Mouse (Mus musculus): ENCODE data around the gene Nat8f1. TPM values are rescaled to one million over a fixed set of nuclear protein-coding genes. Genes with fewer than 3 reads are reported as not detected.
"Not testable (repeated sequence)": the region's sequence is repeated elsewhere in the genome, so short reads cannot be mapped to it uniquely, and the experiment has no call there.

The Nat8f1 gene
- polyA plus RNA-seq (2012; ENCODE audit: insufficient read depth, low replicate concordance) = 0.62 and 2.4 TPM in 2 replicates

DNA sequence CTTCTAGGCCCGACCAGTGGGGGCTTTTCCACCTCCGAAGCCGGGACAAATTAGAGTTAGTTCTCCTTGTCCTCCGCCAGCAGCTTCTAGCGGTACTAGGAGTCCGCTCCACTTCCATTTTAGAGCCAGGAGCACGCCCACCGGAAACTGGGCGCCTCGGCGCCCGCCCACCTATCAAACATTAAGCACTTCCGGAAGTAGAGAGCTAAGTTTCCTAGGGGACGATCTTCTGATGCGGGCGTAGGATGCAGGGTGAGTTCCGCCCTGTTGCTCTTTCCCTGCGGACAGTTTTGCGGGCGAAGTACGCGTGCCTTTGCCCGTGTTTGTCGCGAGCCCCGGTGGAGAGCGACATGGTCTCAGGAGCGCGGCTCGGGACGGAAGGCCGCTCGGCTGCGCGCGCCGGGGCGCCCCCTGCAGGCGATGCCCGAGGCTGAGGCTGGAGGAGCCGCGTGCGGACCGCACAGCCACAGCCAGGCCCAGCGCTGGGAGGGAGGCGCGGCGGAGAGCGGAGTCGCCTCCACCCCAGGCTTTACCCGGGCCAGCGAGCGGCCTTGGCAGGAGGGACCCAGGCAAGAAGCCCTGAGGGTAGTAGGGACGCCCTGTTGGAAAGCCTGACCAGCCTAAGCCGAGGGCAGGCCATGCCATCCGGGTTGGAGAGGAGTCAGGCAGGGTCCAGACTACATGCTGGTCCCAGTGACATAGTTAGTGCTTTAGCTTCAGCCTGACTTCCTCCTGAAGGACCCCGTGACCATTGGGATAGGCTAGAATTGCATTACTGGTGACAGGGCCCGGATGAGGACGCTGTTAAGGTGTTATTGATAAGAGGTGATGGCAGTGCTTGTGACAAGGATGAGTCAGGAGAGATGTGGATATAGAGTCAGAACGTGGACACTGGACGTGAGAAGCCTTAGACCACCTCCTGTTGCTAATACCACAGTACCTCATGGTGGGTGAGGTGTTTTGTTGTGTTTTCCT lies at the start of gene Nat8f1:
Nat8f1 (minus strand) TSS at position 149 of the 975 bp plus-strand sequence.
- TF ChIP-seq FLI1 (IDR thresholded peaks at IDR 0.05; ENCODE audit: low read length) = peak; percentile 71; the same call in 1 of the 2 replicates
- not testable (repeated sequence) for H3K9me3 ChIP-seq; H3K27me3 ChIP-seq (replicated peaks)
- H3K4me1 ChIP-seq = peaks cover 24% of the 10 kb centered on the region
- peaks cover 26% of the 10 kb centered on the region for H3K36me3 ChIP-seq (replicated peaks; ENCODE audit: low read length)
- peak within 1 kb of the TSS; percentile 94 for H3K4me3 ChIP-seq (replicated peaks)

DNA sequence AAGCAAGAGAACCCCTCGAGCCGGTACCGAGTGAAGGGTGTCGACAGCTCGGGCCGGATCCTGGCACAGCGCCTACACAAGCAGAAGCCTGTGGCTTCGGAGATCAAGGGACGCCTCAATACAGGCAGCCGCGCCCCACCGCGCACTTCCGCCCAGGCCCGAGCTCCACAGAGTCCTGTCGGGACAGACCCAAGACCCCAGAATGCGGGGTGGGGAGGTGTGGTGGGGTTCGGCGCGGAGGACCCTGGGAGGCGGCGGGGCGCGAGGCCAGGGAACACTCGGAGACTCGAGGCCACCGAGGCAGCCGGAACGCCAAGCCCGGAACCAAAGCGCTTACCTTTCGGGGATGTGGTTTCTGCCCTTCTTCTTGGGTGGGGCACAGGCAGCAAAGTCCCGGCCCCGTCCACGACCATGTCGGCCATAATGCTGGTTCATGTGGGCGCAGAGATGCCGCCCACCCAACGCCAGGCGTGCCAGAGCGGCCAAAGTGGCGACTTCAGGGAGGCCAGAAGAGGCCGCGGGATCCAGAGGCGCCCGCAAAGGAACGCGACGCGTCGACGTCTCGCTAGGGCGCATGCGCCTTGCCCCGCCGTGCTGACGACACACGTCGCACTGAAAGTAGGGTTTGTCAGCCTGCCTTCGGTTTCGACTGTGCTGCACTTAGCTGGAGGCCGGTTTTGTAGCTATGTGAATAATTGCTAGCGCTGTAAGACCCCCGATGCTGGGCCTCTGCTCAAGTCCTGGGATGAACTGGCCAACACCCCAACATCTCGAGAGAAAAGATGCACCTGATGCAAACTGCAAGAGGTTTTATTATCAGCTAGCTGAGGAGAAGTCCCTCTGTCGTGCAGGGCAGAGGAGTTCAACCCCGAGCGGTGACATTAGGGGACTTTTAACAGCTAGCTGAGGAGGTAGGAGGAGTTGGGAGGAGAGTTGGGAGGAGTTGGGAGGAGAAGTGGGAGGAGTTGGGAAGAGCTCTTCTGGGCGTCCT lies 45.9 kb upstream of the Nat8f1 start, which contains the start of gene Dusp11:
Dusp11 (minus strand) TSS at position 567 of the 991 bp plus-strand sequence.
- H3K9me3 ChIP-seq = no peaks in the 10 kb centered on the region
- peak within 1 kb of the TSS; percentile 97 for H3K4me3 ChIP-seq (replicated peaks)
- TF ChIP-seq GATA1 (IDR thresholded peaks at IDR 0.05; ENCODE audit: borderline replicate concordance, low read length) = no peak
- no peak for TF ChIP-seq FLI1 (IDR thresholded peaks at IDR 0.05; ENCODE audit: low read length)
- no peaks in the 10 kb centered on the region for H3K27me3 ChIP-seq (replicated peaks)
- peaks cover 30% of the 10 kb centered on the region for H3K36me3 ChIP-seq (replicated peaks; ENCODE audit: low read length)
- H3K4me1 ChIP-seq = peaks cover 43% of the 10 kb centered on the region

DNA sequence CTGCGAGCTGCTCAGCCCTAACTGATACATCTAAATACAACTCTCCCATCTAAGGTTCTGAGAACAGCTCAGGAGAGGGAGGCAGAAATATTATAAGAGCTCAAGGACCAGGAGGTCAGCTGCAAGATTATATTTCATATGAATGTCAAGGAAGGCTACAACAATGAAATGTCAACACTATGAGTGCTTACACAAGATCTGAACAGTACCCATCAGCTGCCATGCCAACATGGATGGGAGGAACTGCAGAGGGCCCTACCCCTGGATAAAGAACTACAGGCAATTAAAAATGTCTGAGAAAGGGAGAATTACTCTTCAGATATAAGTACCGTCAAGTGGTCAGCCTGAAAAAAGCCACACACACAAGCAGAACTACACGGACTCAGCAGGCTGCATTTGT lies 42.1 kb upstream of the Nat8f1 start:
- H3K9me3 ChIP-seq = no peaks in the 10 kb centered on the region
- no peak overlapping the region for H3K4me3 ChIP-seq (replicated peaks)
- no peak for TF ChIP-seq FLI1 (IDR thresholded peaks at IDR 0.05; ENCODE audit: low read length)
- TF ChIP-seq GATA1 (IDR thresholded peaks at IDR 0.05; ENCODE audit: borderline replicate concordance, low read length) = no peak
- peaks cover 66% of the 10 kb centered on the region for H3K36me3 ChIP-seq (replicated peaks; ENCODE audit: low read length)
- H3K27me3 ChIP-seq (replicated peaks) = no peaks in the 10 kb centered on the region
- H3K4me1 ChIP-seq = peaks cover 28% of the 10 kb centered on the region

DNA sequence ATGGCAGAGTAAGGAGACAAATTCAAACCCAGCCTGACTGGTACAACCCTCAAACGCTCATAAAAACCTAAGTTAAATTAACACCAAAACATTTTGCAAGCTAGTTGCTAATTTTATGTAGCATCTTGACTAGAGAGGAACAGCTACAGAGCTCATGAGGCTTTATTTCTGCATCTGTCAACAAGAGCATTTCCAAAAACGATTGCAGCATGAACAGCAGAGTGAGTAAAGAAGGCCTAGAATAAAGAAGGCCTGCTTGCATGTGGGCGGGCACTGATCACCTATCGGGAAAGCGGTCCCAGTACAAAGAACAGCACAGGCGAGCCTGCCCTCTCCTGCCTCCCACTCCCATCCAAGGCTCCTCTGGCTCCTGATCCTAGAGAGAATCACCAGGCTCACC lies 33.1 kb upstream of the Nat8f1 start:
- no peaks in the 10 kb centered on the region for H3K9me3 ChIP-seq
- H3K4me1 ChIP-seq = peaks cover 7% of the 10 kb centered on the region
- no peak overlapping the region for H3K4me3 ChIP-seq (replicated peaks)
- H3K36me3 ChIP-seq (replicated peaks; ENCODE audit: low read length) = peaks cover 97% of the 10 kb centered on the region
- TF ChIP-seq FLI1 (IDR thresholded peaks at IDR 0.05; ENCODE audit: low read length) = no peak
- no peak for TF ChIP-seq GATA1 (IDR thresholded peaks at IDR 0.05; ENCODE audit: borderline replicate concordance, low read length)
- no peaks in the 10 kb centered on the region for H3K27me3 ChIP-seq (replicated peaks)

DNA sequence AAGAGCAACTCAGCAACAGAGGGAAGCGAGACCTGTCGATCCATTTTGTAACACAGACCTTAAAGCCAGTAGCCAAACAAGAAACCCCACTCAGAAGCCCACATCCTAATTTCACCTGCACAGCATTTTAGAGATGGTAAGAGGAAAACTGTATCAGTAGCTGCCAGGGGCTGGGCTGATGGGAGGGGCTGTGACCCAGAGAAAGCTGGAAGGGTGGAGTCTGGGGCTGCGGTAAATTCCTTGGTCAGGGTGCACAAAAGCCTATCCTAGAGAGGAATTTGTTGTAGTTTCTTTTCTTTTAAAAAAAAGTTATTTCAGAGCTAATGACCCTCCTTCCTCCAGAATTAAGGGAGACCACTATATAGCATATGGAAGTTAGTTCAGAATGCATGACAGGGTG lies 27.0 kb upstream of the Nat8f1 start:
- H3K4me1 ChIP-seq = peaks cover 17% of the 10 kb centered on the region
- H3K9me3 ChIP-seq = no peaks in the 10 kb centered on the region
- no peaks in the 10 kb centered on the region for H3K27me3 ChIP-seq (replicated peaks)
- no peak for TF ChIP-seq GATA1 (IDR thresholded peaks at IDR 0.05; ENCODE audit: borderline replicate concordance, low read length)
- TF ChIP-seq FLI1 (IDR thresholded peaks at IDR 0.05; ENCODE audit: low read length) = no peak
- H3K4me3 ChIP-seq (replicated peaks) = no peak overlapping the region
- H3K36me3 ChIP-seq (replicated peaks; ENCODE audit: low read length) = peaks cover 61% of the 10 kb centered on the region

DNA sequence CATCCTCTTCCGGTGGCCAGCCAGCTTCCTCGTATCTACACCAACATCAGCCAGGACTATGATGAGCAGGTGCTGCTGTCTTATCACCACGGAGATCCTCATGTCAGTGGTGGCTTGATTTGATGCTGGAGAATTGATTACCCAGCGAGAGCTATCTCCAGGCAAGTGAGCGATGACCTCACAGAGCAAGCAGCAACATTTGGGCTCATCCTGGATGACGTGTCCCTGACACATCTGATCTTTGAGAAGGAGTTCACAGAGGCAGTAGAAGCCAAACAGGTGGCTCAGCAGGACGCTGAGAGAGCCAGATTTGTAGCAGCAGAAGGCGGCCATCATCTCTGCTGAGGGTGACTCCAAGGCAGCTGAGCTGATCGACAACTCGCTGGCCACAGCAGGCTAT lies 23.2 kb upstream of the Nat8f1 start:
- peak overlapping the region; percentile 33 for H3K4me3 ChIP-seq (replicated peaks)
- H3K36me3 ChIP-seq (replicated peaks; ENCODE audit: low read length) = peaks cover 23% of the 10 kb centered on the region
- peaks cover 35% of the 10 kb centered on the region for H3K4me1 ChIP-seq
- H3K9me3 ChIP-seq = no peaks in the 10 kb centered on the region
- no peaks in the 10 kb centered on the region for H3K27me3 ChIP-seq (replicated peaks)
- TF ChIP-seq GATA1 (IDR thresholded peaks at IDR 0.05; ENCODE audit: borderline replicate concordance, low read length) (no peak), FLI1 (IDR thresholded peaks at IDR 0.05; ENCODE audit: low read length) (no peak)

DNA sequence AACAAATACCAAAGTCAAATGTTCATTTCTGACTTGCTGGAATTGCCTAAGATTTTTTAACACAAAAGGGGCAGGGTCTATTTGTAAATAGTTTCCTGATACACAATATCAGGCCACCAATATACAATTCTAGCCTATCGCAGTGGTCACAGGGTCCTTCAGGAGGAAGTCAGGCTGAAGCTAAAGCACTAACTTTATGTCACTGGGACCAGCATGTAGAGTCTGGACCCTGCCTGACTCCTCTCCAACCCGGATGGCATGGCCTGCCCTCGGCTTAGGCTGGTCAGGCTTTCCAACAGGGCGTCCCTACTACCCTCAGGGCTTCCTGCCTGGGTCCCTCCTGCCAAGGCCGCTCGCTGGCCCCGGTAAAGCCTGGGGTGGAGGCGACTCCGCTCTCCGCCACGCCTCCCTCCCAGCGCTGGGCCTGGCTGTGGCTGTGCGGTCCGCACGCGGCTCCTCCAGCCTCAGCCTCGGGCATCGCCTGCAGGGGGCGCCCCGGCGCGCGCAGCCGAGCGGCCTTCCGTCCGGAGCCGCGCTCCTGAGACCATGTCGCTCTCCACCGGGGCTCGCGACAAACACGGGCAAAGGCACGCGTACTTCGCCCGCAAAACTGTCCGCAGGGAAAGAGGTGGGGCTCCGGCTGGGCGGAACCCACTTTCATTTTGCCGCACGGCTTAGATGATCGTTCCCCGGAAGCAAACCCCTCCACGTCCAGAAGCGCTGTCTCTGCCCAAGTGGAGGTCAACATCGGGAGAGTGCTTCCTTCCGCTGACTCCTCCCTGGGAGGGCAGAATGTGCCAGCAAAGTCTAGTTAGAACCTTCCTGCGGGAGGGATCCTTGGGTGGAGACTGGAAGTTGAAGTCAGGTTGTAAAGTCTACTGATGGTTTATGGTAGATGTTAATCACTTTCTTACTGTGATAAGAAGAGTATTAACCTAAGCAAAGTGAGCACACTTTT lies 21.3 kb upstream of the Nat8f1 start:
- Histone ChIP-seq H3K36me3 (replicated peaks; ENCODE audit: low read length) (peaks cover 20% of the 10 kb centered on the region), H3K4me1 (peaks cover 31% of the 10 kb centered on the region), H3K4me3 (replicated peaks) (peak overlapping the region; percentile 95)
- not testable (repeated sequence) for H3K9me3 ChIP-seq; H3K27me3 ChIP-seq (replicated peaks)

DNA sequence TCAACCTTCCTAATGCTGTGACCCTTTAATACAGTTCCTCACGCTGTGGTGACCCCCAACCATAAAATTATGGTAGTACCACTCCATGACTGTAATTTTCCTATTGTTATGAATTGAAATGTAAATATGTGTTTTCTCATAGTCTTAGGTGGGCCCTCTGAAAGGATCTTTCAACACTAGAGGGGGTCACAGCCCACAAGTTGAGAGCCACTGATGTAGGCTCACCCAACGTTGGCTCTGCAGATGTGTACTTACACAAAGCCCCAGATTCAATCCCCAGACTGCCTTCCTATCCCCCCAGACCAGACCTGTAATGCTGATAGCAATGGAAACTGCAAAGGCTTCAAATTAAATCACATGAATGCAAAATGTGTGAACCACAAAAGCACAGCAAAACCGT lies 20.2 kb upstream of the Nat8f1 start:
- H3K4me3 ChIP-seq (replicated peaks) = no peak overlapping the region
- H3K9me3 ChIP-seq = no peaks in the 10 kb centered on the region
- no peaks in the 10 kb centered on the region for H3K27me3 ChIP-seq (replicated peaks)
- H3K36me3 ChIP-seq (replicated peaks; ENCODE audit: low read length) = peaks cover 18% of the 10 kb centered on the region
- TF ChIP-seq FLI1 (IDR thresholded peaks at IDR 0.05; ENCODE audit: low read length) (no peak), GATA1 (IDR thresholded peaks at IDR 0.05; ENCODE audit: borderline replicate concordance, low read length) (no peak)
- peaks cover 31% of the 10 kb centered on the region for H3K4me1 ChIP-seq

DNA sequence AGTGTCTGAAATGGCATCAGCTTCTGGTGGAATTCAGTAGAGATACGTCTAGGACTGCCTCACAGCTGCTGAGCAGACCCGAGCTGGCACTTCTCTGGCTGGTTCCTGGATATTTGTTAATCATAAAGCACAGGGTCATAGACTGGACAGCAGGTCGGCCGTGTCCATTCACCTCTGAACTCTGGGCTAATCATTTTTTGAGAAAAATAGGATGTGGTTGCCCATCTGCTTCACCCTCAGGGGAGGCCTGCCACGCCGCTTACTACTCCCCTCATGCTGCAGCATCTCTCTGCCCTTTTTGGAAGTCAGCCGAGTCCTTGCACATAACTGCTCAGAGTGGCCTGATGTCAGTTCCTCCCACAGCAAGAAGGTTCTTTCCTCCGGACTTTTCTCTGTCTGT lies 18.6 kb upstream of the Nat8f1 start:
- H3K27me3 ChIP-seq (replicated peaks) = no peaks in the 10 kb centered on the region
- TF ChIP-seq FLI1 (IDR thresholded peaks at IDR 0.05; ENCODE audit: low read length) (no peak), GATA1 (IDR thresholded peaks at IDR 0.05; ENCODE audit: borderline replicate concordance, low read length) (no peak)
- H3K4me1 ChIP-seq = peaks cover 31% of the 10 kb centered on the region
- peaks cover 34% of the 10 kb centered on the region for H3K36me3 ChIP-seq (replicated peaks; ENCODE audit: low read length)
- H3K4me3 ChIP-seq (replicated peaks) = no peak overlapping the region
- no peaks in the 10 kb centered on the region for H3K9me3 ChIP-seq

Data from megakaryocyte, embryonic 14.5 days (primary cell).